Comparison of ENCODE assay signal across 8 mouse cellular contexts in the genomic region with DNA sequence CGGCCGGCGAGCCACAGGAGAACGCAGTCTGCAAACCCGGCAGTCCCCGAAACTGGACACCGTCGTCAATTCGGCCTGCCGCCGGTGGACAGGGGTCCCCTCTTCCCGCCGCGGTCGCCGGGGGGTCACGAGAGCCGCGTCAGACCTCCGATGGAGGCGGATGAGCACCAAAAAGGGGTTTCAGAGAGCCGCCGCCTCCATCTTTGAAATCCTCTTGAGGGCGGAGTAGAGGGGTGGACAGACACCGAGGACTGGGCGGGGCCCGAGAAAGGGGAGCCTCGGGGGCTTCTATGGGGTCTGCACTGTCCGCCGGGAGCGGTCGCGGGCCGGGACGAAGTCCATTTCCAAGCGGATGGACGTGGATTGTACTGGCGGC. TPM values are rescaled to one million over a fixed set of nuclear protein-coding genes. Genes with fewer than 3 reads are reported as not detected.
DNase-seq lines count a peak whose midpoint lies in the region; ATAC-seq and TF ChIP-seq lines count a peak whose summit lies in the region.

No protein-coding gene starts in this region.

- no peaks in the 10 kb centered on the region for H3K9me3 ChIP-seq in kidney, embryonic 16.5 days (ENCODE audit: low read length)
- H3K9me3 ChIP-seq in hindbrain, embryonic 15.5 days: no peaks in the 10 kb centered on the region
- no peaks in the 10 kb centered on the region for H3K9me3 ChIP-seq in midbrain, embryonic 15.5 days

- H3K9ac ChIP-seq in kidney, embryonic 16.5 days (replicated peaks; ENCODE audit: low read length): peak overlapping the region; percentile 93
- peak overlapping the region; percentile 83 for H3K9ac ChIP-seq in hindbrain, embryonic 15.5 days
- H3K9ac ChIP-seq in midbrain, embryonic 15.5 days: peak overlapping the region; percentile 73

- no peak for DNase-seq in kidney, adult 9 months
- no peak for DNase-seq in frontal cortex, adult 2 months (ENCODE audit: extremely low spot score in 1 of 2, low spot score in 1 of 2)
- no peak for DNase-seq in layer of hippocampus, adult 11-12 months (ENCODE audit: low spot score)
- no peak for DNase-seq in urinary bladder, postnatal 36 days (ENCODE audit: low spot score in 2 of 2)

- H3K27me3 ChIP-seq in kidney, embryonic 16.5 days (ENCODE audit: insufficient read depth, low read length): no peaks in the 10 kb centered on the region
- H3K27me3 ChIP-seq in hindbrain, embryonic 15.5 days: no peaks in the 10 kb centered on the region
- H3K27me3 ChIP-seq in midbrain, embryonic 15.5 days (replicated peaks): no peaks in the 10 kb centered on the region

- peaks cover 47% of the 10 kb centered on the region for H3K36me3 ChIP-seq in kidney, embryonic 16.5 days (ENCODE audit: insufficient read depth, low read length)
- peaks cover 30% of the 10 kb centered on the region for H3K36me3 ChIP-seq in hindbrain, embryonic 15.5 days
- peaks cover 21% of the 10 kb centered on the region for H3K36me3 ChIP-seq in midbrain, embryonic 15.5 days (replicated peaks)

- peak overlapping the region; percentile 99 for H3K4me2 ChIP-seq in kidney, embryonic 16.5 days (replicated peaks; ENCODE audit: low read depth, low read length)
- H3K4me2 ChIP-seq in hindbrain, embryonic 15.5 days: peak overlapping the region; percentile 88
- H3K4me2 ChIP-seq in midbrain, embryonic 15.5 days: peak overlapping the region; percentile 88

- H3K4me1 ChIP-seq in kidney, embryonic 16.5 days (ENCODE audit: insufficient read depth, low read length): peaks cover 32% of the 10 kb centered on the region
- peaks cover under 1% of the 10 kb centered on the region for H3K4me1 ChIP-seq in cortical plate, adult 2 months (ENCODE audit: control insufficient read depth, insufficient read depth, low read length)
- peaks cover 39% of the 10 kb centered on the region for H3K4me1 ChIP-seq in hindbrain, embryonic 15.5 days (replicated peaks)
- peaks cover 37% of the 10 kb centered on the region for H3K4me1 ChIP-seq in midbrain, embryonic 15.5 days

- WGBS in kidney, embryonic 16.5 days: 0% methylated on average over 37 of the region's 38 CpGs
- under 1% methylated on average over 38 of the region's 38 CpGs for WGBS in hindbrain, embryonic 15.5 days
- WGBS in midbrain, embryonic 15.5 days: under 1% methylated on average over 38 of the region's 38 CpGs

- no peak; the same call in 1 of the 2 replicates for ATAC-seq in kidney, embryonic 16.5 days (ENCODE audit: low FRiP score, low TSS enrichment)
- ATAC-seq in hindbrain, embryonic 15.5 days (ENCODE audit: low FRiP score, low read depth): no peak
- no peak for ATAC-seq in midbrain, embryonic 15.5 days (replicated peaks)

- no peak for TF ChIP-seq POLR2A in cortical plate, adult 2 months (IDR thresholded peaks at IDR 0.05; ENCODE audit: extremely low read depth, insufficient read depth, low read length)

- TF ChIP-seq CTCF in cortical plate, adult 2 months (IDR thresholded peaks at IDR 0.05; ENCODE audit: extremely low read depth, insufficient read depth, low read length): no peak

- peak overlapping the region; percentile 100 for H3K27ac ChIP-seq in kidney, embryonic 16.5 days (ENCODE audit: low read length)
- H3K27ac ChIP-seq in cortical plate, adult 2 months (ENCODE audit: insufficient read depth, low read length): peak overlapping the region; percentile 44; the same call in 1 of the 2 replicates
- H3K27ac ChIP-seq in hindbrain, embryonic 15.5 days (replicated peaks): peak overlapping the region; percentile 100
- peak overlapping the region; percentile 100 for H3K27ac ChIP-seq in midbrain, embryonic 15.5 days

- H3K4me3 ChIP-seq in kidney, embryonic 16.5 days (ENCODE audit: low read length): peak overlapping the region; percentile 100
- peak overlapping the region; percentile 99 for H3K4me3 ChIP-seq in cortical plate, adult 2 months (ENCODE audit: insufficient read depth, low read length)
- H3K4me3 ChIP-seq in hindbrain, embryonic 15.5 days: peak overlapping the region; percentile 70
- H3K4me3 ChIP-seq in midbrain, embryonic 15.5 days: peak overlapping the region; percentile 90

RNA-seq across cellular contexts. Expression of gene H2-DMa, which starts 0.5 kb away (rescaled TPM):
- polyA plus RNA-seq in kidney, embryonic 16.5 days (2015; fragmentation: Nextera tagmentation; extraction: Ambion mirVana): 18.3 and 19.0 TPM in 2 replicates
- 27.3 and 29.4 TPM in 2 replicates for polyA plus RNA-seq in cortical plate, adult 2 months (2012; rRNA removed)
- 19.4 and 19.8 TPM in 2 replicates for polyA plus RNA-seq in hindbrain, embryonic 15.5 days (2015; fragmentation: Nextera tagmentation; extraction: Ambion mirVana)
- 17.2 and 18.8 TPM in 2 replicates for polyA plus RNA-seq in midbrain, embryonic 15.5 days (2015; fragmentation: Nextera tagmentation; extraction: Ambion mirVana)
- 26.3 and 26.8 TPM in 2 replicates for polyA plus RNA-seq in frontal cortex, adult 2 months (2012; rRNA removed)

RNA-seq across cellular contexts. Expression of gene Brd2, which starts 3.6 kb away (rescaled TPM):
- polyA plus RNA-seq in kidney, embryonic 16.5 days (2015; fragmentation: Nextera tagmentation; extraction: Ambion mirVana): 117 and 134 TPM in 2 replicates
- 181 and 184 TPM in 2 replicates for polyA plus RNA-seq in cortical plate, adult 2 months (2012; rRNA removed)
- polyA plus RNA-seq in hindbrain, embryonic 15.5 days (2015; fragmentation: Nextera tagmentation; extraction: Ambion mirVana): 122 and 144 TPM in 2 replicates
- polyA plus RNA-seq in midbrain, embryonic 15.5 days (2015; fragmentation: Nextera tagmentation; extraction: Ambion mirVana): 137 and 140 TPM in 2 replicates
- polyA plus RNA-seq in frontal cortex, adult 2 months (2012; rRNA removed): 167 and 194 TPM in 2 replicates

RNA-seq across cellular contexts. Expression of gene H2-DMb2, which starts 24.2 kb away (rescaled TPM):
- 24.5 and 30.3 TPM in 2 replicates for polyA plus RNA-seq in kidney, embryonic 16.5 days (2015; fragmentation: Nextera tagmentation; extraction: Ambion mirVana)
- 0.79 and 0.84 TPM in 2 replicates for polyA plus RNA-seq in cortical plate, adult 2 months (2012; rRNA removed)
- 0.20 and 0.38 TPM in 2 replicates for polyA plus RNA-seq in hindbrain, embryonic 15.5 days (2015; fragmentation: Nextera tagmentation; extraction: Ambion mirVana)
- polyA plus RNA-seq in midbrain, embryonic 15.5 days (2015; fragmentation: Nextera tagmentation; extraction: Ambion mirVana): 0.27 and 0.65 TPM in 2 replicates
- polyA plus RNA-seq in frontal cortex, adult 2 months (2012; rRNA removed): 0.99 and 1.1 TPM in 2 replicates

RNA-seq across cellular contexts. Expression of gene H2-Oa, which starts 26.7 kb away (rescaled TPM):
- polyA plus RNA-seq in kidney, embryonic 16.5 days (2015; fragmentation: Nextera tagmentation; extraction: Ambion mirVana): 0.52 and 0.82 TPM in 2 replicates
- polyA plus RNA-seq in cortical plate, adult 2 months (2012; rRNA removed): 1.4 and 1.7 TPM in 2 replicates
- polyA plus RNA-seq in hindbrain, embryonic 15.5 days (2015; fragmentation: Nextera tagmentation; extraction: Ambion mirVana): 0.14 TPM in 1 of 2 replicates, not detected in the other
- polyA plus RNA-seq in midbrain, embryonic 15.5 days (2015; fragmentation: Nextera tagmentation; extraction: Ambion mirVana): not detected in 2 replicates
- polyA plus RNA-seq in frontal cortex, adult 2 months (2012; rRNA removed): 1.1 and 1.2 TPM in 2 replicates

RNA-seq across cellular contexts. Expression of gene H2-DMb1, which starts 34.0 kb away (rescaled TPM):
- 7.2 and 8.6 TPM in 2 replicates for polyA plus RNA-seq in kidney, embryonic 16.5 days (2015; fragmentation: Nextera tagmentation; extraction: Ambion mirVana)
- polyA plus RNA-seq in cortical plate, adult 2 months (2012; rRNA removed): 3.6 and 4.5 TPM in 2 replicates
- polyA plus RNA-seq in hindbrain, embryonic 15.5 days (2015; fragmentation: Nextera tagmentation; extraction: Ambion mirVana): 0.79 and 1.1 TPM in 2 replicates
- polyA plus RNA-seq in midbrain, embryonic 15.5 days (2015; fragmentation: Nextera tagmentation; extraction: Ambion mirVana): 0.79 and 1.2 TPM in 2 replicates
- 3.1 and 3.5 TPM in 2 replicates for polyA plus RNA-seq in frontal cortex, adult 2 months (2012; rRNA removed)

Comparison
In these comparisons a context has a peak if more than half of its experiments do, and no peak if none do; other contexts are left out.
1. H3K27ac ChIP-seq: peak in every context shown above with its lines; median percentile 100 in kidney, embryonic 16.5 days; 100 in hindbrain, embryonic 15.5 days; 100 in midbrain, embryonic 15.5 days; 44 in cortical plate, adult 2 months.
2. RNA of gene H2-DMb2, which starts 24.2 kb away (polyA plus RNA-seq): 24.5 to 30.3 TPM in kidney, embryonic 16.5 days; 0.99 to 1.1 TPM in frontal cortex, adult 2 months, 0.79 to 0.84 TPM in cortical plate, adult 2 months, 0.27 to 0.65 TPM in midbrain, embryonic 15.5 days and 0.20 to 0.38 TPM in hindbrain, embryonic 15.5 days; every median in the first group is over 10 times any median in the second.
3. Peak in every context shown above with its lines, with median percentiles within 50 percentile points of each other: H3K4me2 ChIP-seq, H3K4me3 ChIP-seq and H3K9ac ChIP-seq.